Mouse (Mus musculus) testis, postnatal 10 days (tissue): ENCODE measurements at regions not wholly inside any gene's neighbourhood (a gene's known extent, or its start where the extent isn't known, plus 50 kb on each side); places are given as distances from the start of the nearest gene placed in this dataset.
"Not testable (repeated sequence)": the region's sequence is repeated elsewhere in the genome, so short reads cannot be mapped to it uniquely, and the experiment has no call there.

Experiments used
- DNase-seq: peaks from one replicate; pipeline ENCODE4 v3.0.0; 2021; ENCODE audit warnings: low spot score

DNA sequence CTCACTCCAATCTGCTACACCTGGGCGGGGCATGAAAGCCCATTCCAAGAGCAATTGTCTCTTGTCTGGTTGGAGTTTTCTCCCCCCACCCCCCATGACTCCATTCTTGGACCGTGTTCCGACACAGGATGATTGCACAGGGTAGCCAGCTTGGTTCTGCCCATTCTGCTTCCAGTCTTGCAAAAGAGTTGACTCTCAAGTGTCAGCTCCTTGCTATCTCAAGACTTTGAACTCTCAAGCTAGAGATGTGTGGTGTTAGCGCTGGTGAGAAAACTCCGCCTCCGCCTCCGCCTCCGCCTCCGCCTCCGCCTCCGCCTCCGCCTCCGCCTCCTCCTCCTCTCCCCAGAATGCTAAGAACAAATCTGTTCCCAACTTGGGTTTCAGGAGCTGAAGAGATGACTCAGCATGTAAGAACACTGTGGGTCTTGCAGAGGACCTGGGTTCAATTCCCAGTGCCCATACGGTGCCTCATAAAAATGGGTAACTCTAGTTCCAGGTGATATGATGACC, 135.1 kb downstream of the Bcat1 start:
- no peak for DNase-seq

DNA sequence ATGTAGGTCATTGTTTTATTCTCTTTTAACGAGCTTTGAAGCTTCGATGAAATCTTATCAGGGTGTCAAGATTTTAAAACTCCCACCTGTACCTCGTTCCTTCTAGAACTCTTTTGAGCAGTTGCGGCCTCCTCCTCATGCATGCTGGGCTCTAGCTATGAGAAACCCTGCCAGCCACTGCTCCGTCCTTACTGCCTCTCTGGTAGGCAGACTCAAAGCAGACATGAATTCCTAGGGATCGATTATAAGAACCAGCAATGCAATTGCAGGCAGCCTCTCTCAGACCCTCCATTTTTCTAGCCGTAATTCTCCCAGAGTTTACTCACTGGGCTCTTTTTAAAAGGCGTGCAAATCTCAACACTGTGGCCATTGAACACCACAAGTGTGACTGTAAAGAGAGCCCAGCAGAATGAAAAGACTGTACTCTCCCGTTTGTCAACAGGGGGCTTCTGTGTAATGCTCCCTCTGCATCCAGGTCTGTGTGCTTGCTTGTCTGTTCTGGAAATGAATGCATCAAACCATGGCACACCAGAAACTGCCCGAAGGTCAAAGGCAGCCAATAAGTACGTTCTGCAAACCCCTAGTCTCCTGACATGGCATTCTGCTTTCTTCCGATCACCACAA, 137.3 kb downstream of the Bcat1 start:
- no peak for DNase-seq

- DNase-seq, result no peak
Observed at GRCm38 (mm10) chr6:144937211-144937610, 138.8 kb downstream of the Bcat1 start.

DNA sequence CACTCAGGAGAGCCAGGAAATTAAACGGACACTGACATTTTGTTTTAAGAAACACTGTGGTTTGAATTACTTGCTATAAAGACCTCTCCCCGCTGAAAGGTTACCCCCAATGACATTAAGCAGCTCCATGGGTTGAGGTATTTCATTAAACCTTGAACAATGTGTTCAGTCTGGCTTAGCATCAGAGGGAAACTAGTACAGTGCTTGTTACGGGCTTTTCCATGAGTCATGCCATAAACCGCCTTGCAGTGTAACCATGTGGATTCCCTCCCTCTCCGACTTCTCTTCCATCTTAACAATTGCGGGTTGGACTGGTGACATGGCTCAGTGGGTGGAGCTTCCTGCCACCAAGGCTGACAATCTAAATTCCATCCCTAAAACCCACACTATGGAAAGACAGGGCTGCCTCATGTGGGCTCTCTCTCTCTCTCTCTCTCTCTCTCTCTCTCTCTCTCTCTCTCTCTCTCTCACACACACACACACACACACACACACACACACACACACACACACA, 142.2 kb downstream of the Bcat1 start:
- no peak for DNase-seq

- no peak for DNase-seq
Observed at GRCm38 (mm10) chr6:144932402-144932801, 143.6 kb downstream of the Bcat1 start.

DNA sequence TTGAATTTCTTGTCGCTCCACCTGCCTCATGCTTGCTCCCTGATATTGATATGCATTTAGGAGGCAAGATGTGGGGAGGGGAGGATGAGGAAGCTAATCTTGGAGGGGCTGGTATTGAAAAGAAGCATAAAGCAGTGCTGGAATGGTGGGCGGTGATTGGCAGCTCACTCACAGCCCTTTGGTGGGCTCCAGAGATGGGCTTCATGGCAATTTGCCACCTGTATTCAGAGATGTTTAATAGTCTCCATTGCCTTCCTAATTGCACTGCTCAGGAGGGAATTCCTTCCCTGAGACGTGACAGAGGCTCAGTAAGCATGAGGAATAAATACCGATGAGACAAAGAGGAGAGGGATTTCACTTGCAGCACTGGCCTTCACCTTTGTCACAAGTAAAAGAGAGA, 146.0 kb downstream of the Bcat1 start:
- DNase-seq, result no peak

DNA sequence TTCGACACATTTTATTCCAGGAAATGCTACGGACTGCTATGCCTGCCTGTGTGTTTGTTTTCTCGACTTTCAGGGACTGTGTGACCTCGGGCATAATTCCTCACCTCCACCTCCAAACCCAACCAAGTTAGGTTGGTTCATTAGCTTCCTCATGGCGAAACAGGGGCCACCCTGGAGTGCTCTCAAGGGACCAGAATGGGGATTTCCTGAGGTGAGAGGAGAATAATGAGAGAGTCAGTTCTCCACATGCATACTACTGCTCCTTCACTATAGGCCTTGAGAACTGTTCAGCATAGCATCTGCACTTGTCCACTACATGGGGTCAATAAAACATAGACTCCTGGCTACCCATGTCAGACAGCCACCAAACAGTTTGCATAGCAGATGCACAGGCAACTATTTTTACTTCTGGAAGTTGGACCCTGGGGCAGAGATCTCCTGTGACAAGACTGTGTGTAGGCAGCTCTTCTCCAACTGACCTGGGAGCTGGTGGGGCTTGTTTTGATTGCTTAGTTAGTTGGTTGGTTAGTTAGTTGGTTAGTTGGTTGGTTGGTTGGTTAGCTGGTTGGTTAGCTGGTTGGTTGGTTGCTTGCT, 146.6 kb downstream of the Bcat1 start:
- DNase-seq, result no peak

- DNase-seq, result no peak
Observed at GRCm38 (mm10) chr6:144927599-144927998, 145.8 kb upstream of the Sox5 start.

GRCm38 (mm10) chr6:144922762-144923161, 141.0 kb upstream of the Sox5 start:
- no peak for DNase-seq

DNA sequence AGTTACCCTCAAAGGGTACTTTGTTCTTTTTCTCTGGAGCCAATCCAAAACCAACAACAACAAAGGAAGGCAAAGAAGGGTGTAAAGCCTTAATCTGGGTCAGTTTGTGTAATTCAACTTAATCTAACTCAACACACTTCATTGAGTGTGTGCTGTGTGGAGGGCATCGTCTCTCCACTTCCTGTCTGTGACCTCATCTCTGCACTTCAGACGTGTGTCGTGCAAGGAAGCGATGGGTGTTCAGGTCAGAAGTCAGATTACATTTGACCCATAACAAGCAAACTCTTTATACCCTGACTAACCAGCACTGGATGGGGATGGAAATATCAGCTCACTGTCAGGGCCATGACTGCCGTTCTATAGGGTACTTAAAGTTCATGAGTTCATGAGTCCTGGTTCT, 138.0 kb upstream of the Sox5 start:
- DNase-seq, result no peak

DNA sequence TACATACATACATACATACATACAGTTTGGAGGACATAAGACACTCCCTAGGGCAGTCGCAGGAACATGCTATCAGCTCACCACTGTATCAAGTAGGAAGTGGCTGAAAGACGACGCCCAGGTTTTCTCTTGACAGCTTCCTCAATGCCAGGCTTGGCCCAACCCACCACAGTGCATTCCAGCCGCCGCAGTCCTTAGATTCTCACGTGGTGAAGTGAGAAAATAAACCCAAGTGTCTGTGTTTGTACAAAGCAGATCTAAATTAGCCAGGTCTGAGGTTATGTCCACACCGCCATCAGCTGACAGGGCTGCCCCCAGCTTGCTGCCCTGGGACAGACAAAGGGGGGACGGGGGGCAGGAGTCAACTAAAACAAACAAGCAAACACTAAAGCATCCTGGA, 135.4 kb upstream of the Sox5 start:
- DNase-seq, result no peak

GRCm38 (mm10) chr6:144911781-144912180, 130.0 kb upstream of the Sox5 start:
- no peak for DNase-seq

GRCm38 (mm10) chr6:144910392-144910791, 128.6 kb upstream of the Sox5 start:
- DNase-seq, result no peak

DNA sequence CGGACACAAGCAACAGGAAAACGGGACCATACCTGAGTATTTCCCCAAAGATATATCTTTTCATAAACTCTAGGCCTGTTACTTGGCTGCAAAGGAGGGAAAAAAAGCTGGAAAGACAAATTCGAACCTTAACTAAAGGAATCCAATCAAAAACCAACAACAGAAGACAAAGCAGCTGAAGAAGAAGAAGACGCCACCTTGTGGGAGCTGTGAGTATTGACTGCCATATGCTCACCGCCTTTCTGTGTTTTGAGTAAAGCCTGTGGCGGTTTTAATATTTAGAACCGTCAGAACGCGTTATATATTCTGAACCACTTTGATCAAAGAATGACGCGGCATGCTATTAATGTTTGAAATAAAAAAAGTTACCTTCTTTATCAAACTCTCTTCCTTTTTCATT, 126.9 kb upstream of the Sox5 start:
- no peak for DNase-seq

DNA sequence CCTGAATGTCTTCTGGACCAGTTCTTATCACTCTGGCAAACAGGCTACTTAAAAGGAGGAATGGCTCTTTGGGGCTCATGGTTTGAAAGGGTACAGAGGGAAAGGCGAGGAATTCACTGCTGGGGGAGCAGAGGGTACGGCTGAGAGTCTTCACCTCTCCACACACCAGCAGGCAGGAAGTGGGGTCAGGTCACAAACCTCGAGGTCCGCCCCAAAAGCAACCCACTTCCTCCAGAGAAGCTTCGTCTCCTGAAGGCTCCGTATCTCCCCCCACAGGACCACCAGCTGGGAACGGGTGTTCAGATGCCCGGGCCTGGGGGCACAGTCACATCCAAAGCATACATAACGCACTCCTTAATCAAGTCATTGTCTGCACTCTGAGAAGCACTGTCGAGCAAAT, 121.4 kb upstream of the Sox5 start:
- no peak for DNase-seq

- no peak for DNase-seq
Observed at GRCm38 (mm10) chr6:144902267-144902995, 120.7 kb upstream of the Sox5 start.

GRCm38 (mm10) chr6:144901825-144902224, 120.0 kb upstream of the Sox5 start:
- no peak for DNase-seq

- not testable (repeated sequence) for DNase-seq
Observed at GRCm38 (mm10) chr6:144900858-144901257, 119.1 kb upstream of the Sox5 start.

DNA sequence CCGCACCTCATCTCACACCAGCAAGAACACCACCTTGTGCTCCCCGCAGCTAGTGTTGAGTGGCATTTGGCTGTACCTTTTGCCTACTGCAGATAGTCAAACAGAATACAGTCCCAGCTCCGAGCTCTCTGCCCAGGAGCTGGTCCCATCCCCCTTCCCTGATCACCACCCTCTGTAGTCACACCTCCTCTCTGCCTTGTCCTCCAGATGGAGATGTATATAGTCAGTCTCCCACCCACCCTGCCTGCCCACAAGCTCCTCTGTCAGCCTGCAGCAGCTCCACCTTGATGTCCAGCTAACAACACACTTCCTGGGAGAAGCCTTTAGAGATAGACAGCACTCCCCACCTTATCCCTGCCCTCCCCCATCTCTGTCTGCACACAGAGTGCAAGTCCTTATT, 115.7 kb upstream of the Sox5 start:
- no peak for DNase-seq

GRCm38 (mm10) chr6:144890914-144891313, 109.1 kb upstream of the Sox5 start:
- DNase-seq, result no peak

DNA sequence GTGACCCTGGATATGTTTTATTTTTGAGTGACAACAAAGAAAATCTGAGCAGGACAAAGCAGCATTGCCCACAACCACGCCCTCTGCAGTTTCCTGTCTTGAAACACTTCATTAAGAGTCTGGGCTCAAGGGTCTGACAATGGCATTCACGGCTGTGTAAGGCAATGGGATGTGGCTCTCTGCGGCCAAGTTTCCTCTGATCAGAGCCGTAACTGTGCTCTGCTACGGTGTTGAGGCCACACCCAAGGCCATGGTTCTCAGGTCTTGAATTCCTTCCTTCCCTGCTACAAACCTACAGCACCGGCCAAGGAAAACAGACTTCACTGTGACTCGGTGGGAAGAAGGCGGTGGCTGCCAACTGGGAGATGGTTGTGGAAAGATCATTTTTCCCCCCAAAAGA, 108.4 kb upstream of the Sox5 start:
- no peak for DNase-seq

GRCm38 (mm10) chr6:144883117-144883516, 101.3 kb upstream of the Sox5 start:
- DNase-seq, result no peak

DNA sequence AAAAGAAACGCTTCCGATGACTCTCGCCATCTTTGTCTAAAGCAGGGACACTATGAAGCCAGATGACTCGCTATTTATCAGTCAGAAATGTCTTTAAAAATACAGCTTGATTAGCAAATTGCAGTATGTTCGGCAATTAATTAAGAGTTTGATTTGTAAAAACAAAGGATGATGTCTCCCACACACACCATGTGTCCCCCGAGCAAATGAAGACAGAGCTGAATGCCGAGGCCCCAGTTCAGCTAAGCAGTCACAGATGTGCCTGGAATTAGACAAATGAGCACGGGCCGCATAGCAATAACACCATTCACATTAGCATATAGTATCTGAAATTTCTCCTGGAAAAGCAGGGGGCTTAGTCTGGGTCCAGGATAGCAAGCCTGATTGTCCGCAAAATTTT, 98.3 kb upstream of the Sox5 start:
- DNase-seq, result no peak
